Mouse (Mus musculus) urinary bladder, postnatal 10 days (tissue): ENCODE measurements at regions not wholly inside any gene's neighbourhood (a gene's known extent, or its start where the extent isn't known, plus 50 kb on each side); places are given as distances from the start of the nearest gene placed in this dataset.

Experiments
- DNase-seq: peaks from one replicate; pipeline ENCODE4 v3.0.0; 2022; ENCODE audit warnings: low spot score

- DNase-seq = no peak
Measured at GRCm38 (mm10) chr1:122607309-122607708, 1039.5 kb upstream of the Ddx18 start.

GRCm38 (mm10) chr1:122575954-122576353, 1008.2 kb upstream of the Ddx18 start:
- no peak for DNase-seq

- DNase-seq = no peak
Measured at GRCm38 (mm10) chr1:122551596-122551995, 983.8 kb upstream of the Ddx18 start.

DNA sequence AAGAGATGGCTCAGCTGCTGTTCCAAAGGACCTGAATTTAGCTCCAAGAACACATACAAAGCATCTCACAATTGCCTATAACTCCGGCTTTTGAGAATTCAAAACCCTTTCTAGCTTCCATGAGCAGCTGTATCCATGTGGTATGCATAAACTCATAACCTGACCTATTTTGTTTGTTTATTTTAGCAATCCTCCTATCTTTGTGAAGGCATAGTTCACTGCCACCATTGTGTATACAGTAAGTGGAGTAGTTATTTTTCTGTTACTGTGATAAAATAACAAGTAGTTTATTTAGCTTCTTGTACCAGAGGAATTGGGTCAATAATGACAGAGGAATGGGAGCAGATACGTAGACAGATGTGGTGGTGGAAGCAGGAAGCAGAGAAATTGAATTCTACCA, 941.8 kb upstream of the Ddx18 start:
- DNase-seq = no peak

- DNase-seq = no peak
Measured at GRCm38 (mm10) chr1:122501707-122502106, 933.9 kb upstream of the Ddx18 start.

GRCm38 (mm10) chr1:122478003-122478402, 910.2 kb upstream of the Ddx18 start:
- DNase-seq = no peak

GRCm38 (mm10) chr1:122463931-122464330, 896.1 kb upstream of the Ddx18 start:
- DNase-seq = no peak

GRCm38 (mm10) chr1:122459056-122459455, 891.3 kb upstream of the Ddx18 start:
- DNase-seq = no peak

DNA sequence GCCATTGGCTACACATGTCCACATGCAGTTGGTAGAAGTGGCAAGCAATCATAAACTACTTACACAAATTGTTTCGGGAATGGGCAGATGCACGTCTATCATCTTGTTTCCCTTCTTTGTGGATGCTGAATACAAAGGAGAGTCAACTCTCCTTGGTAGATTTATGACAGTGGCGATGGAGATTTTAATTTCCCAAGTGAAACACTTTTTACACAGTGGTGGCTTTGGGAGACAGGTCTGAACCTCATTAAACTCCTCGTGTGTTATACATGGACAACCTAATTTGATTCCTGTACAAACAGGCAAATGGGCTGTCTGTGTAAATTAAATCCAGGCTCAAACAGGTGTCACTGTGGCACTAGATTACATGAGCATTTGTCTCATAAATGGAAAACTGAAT, 887.1 kb upstream of the Ddx18 start:
- no peak for DNase-seq

- no peak for DNase-seq
Measured at GRCm38 (mm10) chr1:122453617-122454016, 885.8 kb upstream of the Ddx18 start.

DNA sequence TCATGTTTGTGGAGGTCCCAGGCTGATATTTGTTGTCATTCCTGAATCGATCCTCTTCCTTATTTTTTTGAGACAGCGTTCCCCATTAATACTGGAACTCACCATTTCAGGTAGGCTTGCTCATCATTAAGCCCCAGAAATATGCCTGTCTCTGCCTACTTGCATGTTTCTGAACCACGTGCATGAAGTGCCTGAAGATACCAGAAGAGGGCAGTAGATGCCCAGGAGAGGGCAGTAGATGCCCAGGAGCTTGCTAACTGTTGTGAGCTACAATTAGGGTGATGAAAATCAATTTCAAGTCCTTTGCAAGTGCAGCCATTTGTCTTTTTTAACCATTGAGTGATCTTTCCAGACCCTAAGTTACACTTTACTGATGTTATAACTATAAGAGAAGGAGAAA, 871.6 kb upstream of the Ddx18 start:
- DNase-seq = no peak

- no peak for DNase-seq
Measured at GRCm38 (mm10) chr1:122423503-122423902, 855.7 kb upstream of the Ddx18 start.

- DNase-seq = no peak
Measured at GRCm38 (mm10) chr1:122396342-122396741, 828.6 kb upstream of the Ddx18 start.

DNA sequence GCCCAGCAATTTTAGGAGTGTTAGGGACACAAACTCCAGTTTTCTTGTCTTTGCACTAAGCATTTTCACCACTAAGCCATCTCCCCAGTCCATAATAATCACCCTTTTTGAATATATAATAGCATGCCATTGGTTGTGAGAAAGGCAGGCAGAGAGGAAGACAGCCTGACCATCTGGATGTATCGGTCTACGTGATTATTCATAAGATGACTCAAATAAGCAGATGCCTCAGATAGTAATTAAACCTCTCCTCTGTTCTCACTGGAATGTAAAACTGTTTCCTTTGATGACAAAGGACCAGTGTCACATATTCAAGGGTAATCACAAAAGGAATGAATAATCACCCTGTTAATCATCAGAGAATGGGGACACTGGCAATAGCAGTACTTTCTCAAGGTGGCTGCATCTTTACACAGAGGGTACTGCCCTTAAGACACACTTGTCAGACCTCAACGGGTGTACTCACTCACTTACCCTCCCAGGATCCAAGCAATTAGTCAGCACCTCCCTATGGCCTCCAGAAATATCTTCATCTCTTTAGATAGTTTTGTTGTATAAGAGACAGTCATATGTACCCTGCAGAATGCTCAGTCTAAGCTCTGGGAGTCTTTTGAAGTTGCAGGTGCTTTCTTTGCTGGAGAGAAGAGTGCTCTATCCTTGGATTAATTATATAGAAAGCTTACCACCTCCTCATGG, 826.0 kb upstream of the Ddx18 start:
- DNase-seq = no peak

DNA sequence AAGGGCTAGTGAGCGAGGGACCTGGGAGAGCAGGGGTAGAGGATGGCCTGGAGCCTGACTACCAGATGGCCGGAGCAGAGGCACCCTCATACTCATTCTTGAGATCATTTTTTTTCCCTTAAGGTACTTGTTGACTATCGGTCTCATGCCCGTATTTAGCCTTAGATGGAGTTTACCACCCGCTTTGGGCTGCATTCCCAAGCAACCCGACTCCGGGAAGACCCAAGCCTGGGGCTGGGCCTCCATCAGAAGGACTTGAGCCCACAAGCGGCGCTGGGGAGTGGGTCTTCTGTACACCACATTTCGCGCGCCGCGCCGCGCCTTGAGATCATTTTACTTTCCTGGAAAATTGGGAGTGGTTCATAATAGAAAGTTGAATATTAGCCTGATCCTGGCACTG, 789.2 kb upstream of the Ddx18 start:
- peak; percentile 100 for DNase-seq

- no peak for DNase-seq
Measured at GRCm38 (mm10) chr1:122351530-122351929, 783.7 kb upstream of the Ddx18 start.

DNA sequence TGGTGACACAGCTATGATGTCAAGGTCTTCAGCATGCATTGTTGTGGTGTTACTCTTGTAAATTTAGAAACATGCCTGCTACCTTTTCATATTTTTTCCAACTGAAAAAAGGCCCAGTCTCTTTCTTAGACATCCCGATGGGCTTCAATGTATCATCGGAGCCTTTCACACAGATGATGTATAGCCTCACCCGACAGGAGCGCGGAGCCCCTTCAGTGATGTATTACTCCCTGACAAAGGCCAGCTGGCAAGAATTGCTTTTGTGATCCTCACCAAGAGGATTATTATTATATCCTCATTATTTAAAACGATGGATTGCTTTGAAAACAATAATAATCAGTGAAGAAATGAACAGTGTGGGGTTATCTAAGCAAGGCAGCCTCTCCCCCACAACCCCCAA, 765.5 kb upstream of the Ddx18 start:
- no peak for DNase-seq

GRCm38 (mm10) chr1:122328276-122328675, 760.5 kb upstream of the Ddx18 start:
- DNase-seq = no peak
